Mouse (Mus musculus): ENCODE data around the gene Mau2. TPM values are rescaled to one million over a fixed set of nuclear protein-coding genes. Genes with fewer than 3 reads are reported as not detected.
"Not testable (repeated sequence)": the region's sequence is repeated elsewhere in the genome, so short reads cannot be mapped to it uniquely, and the experiment has no call there.

Gene Mau2
- polyA plus RNA-seq, 1 experiment from 2014 or later, result 93.5 TPM

- Histone ChIP-seq H3K9me3 (ENCODE audit: control insufficient read depth, low read length) (no peaks in the 10 kb centered on the region), H3K4me2 (ENCODE audit: low read length) (no peak overlapping the region), H3K4me1 (replicated peaks; ENCODE audit: control insufficient read depth, insufficient read depth, low read length) (no peaks in the 10 kb centered on the region), H3K27me3 (replicated peaks; ENCODE audit: control insufficient read depth, insufficient read depth, low read length) (no peaks in the 10 kb centered on the region), H3K27ac (ENCODE audit: low read length) (no peak overlapping the region), H3K36me3 (ENCODE audit: control insufficient read depth, insufficient read depth) (peaks cover 18% of the 10 kb centered on the region), H3K9ac (replicated peaks; ENCODE audit: low read depth, low read length) (no peak overlapping the region), H3K4me3 (replicated peaks; ENCODE audit: low read length) (no peak overlapping the region)
- ATAC-seq, result no peak
- 90% methylated on average over 1 of the region's 1 CpGs for WGBS
These were observed 31.1 kb upstream of the Mau2 start for GRCm38 (mm10) chr8:70073682-70074081.

- no peak overlapping the region for H3K27ac ChIP-seq (ENCODE audit: low read length)
- no peak overlapping the region for H3K4me3 ChIP-seq (replicated peaks; ENCODE audit: low read length)
- H3K4me2 ChIP-seq (ENCODE audit: low read length), result no peak overlapping the region
- no peaks in the 10 kb centered on the region for H3K27me3 ChIP-seq (replicated peaks; ENCODE audit: control insufficient read depth, insufficient read depth, low read length)
- peaks cover 22% of the 10 kb centered on the region for H3K36me3 ChIP-seq (ENCODE audit: control insufficient read depth, insufficient read depth)
- H3K4me1 ChIP-seq (replicated peaks; ENCODE audit: control insufficient read depth, insufficient read depth, low read length), result no peaks in the 10 kb centered on the region
- 61% methylated on average over 8 of the region's 8 CpGs for WGBS
- ATAC-seq, result no peak
- H3K9ac ChIP-seq (replicated peaks; ENCODE audit: low read depth, low read length), result no peak overlapping the region
- no peaks in the 10 kb centered on the region for H3K9me3 ChIP-seq (ENCODE audit: control insufficient read depth, low read length)
These were observed 30.6 kb upstream of the Mau2 start for GRCm38 (mm10) chr8:70073120-70073519.

- Histone ChIP-seq H3K27ac (ENCODE audit: low read length) (no peak within 1 kb of the TSS), H3K27me3 (replicated peaks; ENCODE audit: control insufficient read depth, insufficient read depth, low read length) (no peaks in the 10 kb centered on the region), H3K4me3 (replicated peaks; ENCODE audit: low read length) (no peak within 1 kb of the TSS), H3K9ac (replicated peaks; ENCODE audit: low read depth, low read length) (no peak within 1 kb of the TSS), H3K9me3 (ENCODE audit: control insufficient read depth, low read length) (no peaks in the 10 kb centered on the region), H3K4me2 (ENCODE audit: low read length) (no peak within 1 kb of the TSS), H3K4me1 (replicated peaks; ENCODE audit: control insufficient read depth, insufficient read depth, low read length) (no peaks in the 10 kb centered on the region), H3K36me3 (ENCODE audit: control insufficient read depth, insufficient read depth) (peaks cover 23% of the 10 kb centered on the region)
- WGBS, result 11% methylated on average over 18 of the region's 27 CpGs
- ATAC-seq, result peak; percentile 62
These were observed 30.0 kb upstream of the Mau2 start, which contains the start of gene Tm6sf2 for GRCm38 (mm10) chr8:70072441-70073069. Tm6sf2 (plus strand) TSS chr8:70072924.

GRCm38 (mm10) chr8:70071836-70072440 lies 29.4 kb upstream of the Mau2 start:
- no peak for ATAC-seq
- H3K27ac ChIP-seq (ENCODE audit: low read length), result no peak overlapping the region
- 89% methylated on average over 2 of the region's 2 CpGs for WGBS
- no peak overlapping the region for H3K4me3 ChIP-seq (replicated peaks; ENCODE audit: low read length)
- H3K27me3 ChIP-seq (replicated peaks; ENCODE audit: control insufficient read depth, insufficient read depth, low read length), result no peaks in the 10 kb centered on the region
- H3K4me1 ChIP-seq (replicated peaks; ENCODE audit: control insufficient read depth, insufficient read depth, low read length), result no peaks in the 10 kb centered on the region
- peaks cover 23% of the 10 kb centered on the region for H3K36me3 ChIP-seq (ENCODE audit: control insufficient read depth, insufficient read depth)
- no peaks in the 10 kb centered on the region for H3K9me3 ChIP-seq (ENCODE audit: control insufficient read depth, low read length)
- no peak overlapping the region for H3K4me2 ChIP-seq (ENCODE audit: low read length)
- no peak overlapping the region for H3K9ac ChIP-seq (replicated peaks; ENCODE audit: low read depth, low read length)

- H3K4me1 ChIP-seq (replicated peaks; ENCODE audit: control insufficient read depth, insufficient read depth, low read length), result no peaks in the 10 kb centered on the region
- no peak overlapping the region for H3K4me2 ChIP-seq (ENCODE audit: low read length)
- H3K4me3 ChIP-seq (replicated peaks; ENCODE audit: low read length), result no peak overlapping the region
- H3K9me3 ChIP-seq (ENCODE audit: control insufficient read depth, low read length), result no peaks in the 10 kb centered on the region
- no peaks in the 10 kb centered on the region for H3K27me3 ChIP-seq (replicated peaks; ENCODE audit: control insufficient read depth, insufficient read depth, low read length)
- H3K27ac ChIP-seq (ENCODE audit: low read length), result no peak overlapping the region
- 72% methylated on average over 1 of the region's 1 CpGs for WGBS
- peaks cover 42% of the 10 kb centered on the region for H3K36me3 ChIP-seq (ENCODE audit: control insufficient read depth, insufficient read depth)
- ATAC-seq, result no peak
- H3K9ac ChIP-seq (replicated peaks; ENCODE audit: low read depth, low read length), result no peak overlapping the region
These were observed 15.2 kb upstream of the Mau2 start for GRCm38 (mm10) chr8:70057721-70058120.

GRCm38 (mm10) chr8:70050434-70050833 lies 7.9 kb upstream of the Mau2 start:
- not testable (repeated sequence) for H3K4me1 ChIP-seq (replicated peaks; ENCODE audit: control insufficient read depth, insufficient read depth, low read length); H3K9ac ChIP-seq (replicated peaks; ENCODE audit: low read depth, low read length); H3K4me3 ChIP-seq (replicated peaks; ENCODE audit: low read length); H3K9me3 ChIP-seq (ENCODE audit: control insufficient read depth, low read length); ATAC-seq; H3K4me2 ChIP-seq (ENCODE audit: low read length); H3K27me3 ChIP-seq (replicated peaks; ENCODE audit: control insufficient read depth, insufficient read depth, low read length); H3K27ac ChIP-seq (ENCODE audit: low read length)
- WGBS, result 93% methylated on average over 5 of the region's 5 CpGs
- H3K36me3 ChIP-seq (ENCODE audit: control insufficient read depth, insufficient read depth), result peaks cover 27% of the 10 kb centered on the region

GRCm38 (mm10) chr8:70049662-70050061 lies 7.1 kb upstream of the Mau2 start:
- Histone ChIP-seq H3K4me1 (replicated peaks; ENCODE audit: control insufficient read depth, insufficient read depth, low read length) (no peaks in the 10 kb centered on the region), H3K9ac (replicated peaks; ENCODE audit: low read depth, low read length) (no peak overlapping the region), H3K4me2 (ENCODE audit: low read length) (no peak overlapping the region), H3K27ac (ENCODE audit: low read length) (no peak overlapping the region), H3K9me3 (ENCODE audit: control insufficient read depth, low read length) (no peaks in the 10 kb centered on the region), H3K36me3 (ENCODE audit: control insufficient read depth, insufficient read depth) (peaks cover 24% of the 10 kb centered on the region), H3K27me3 (replicated peaks; ENCODE audit: control insufficient read depth, insufficient read depth, low read length) (no peaks in the 10 kb centered on the region), H3K4me3 (replicated peaks; ENCODE audit: low read length) (no peak overlapping the region)
- ATAC-seq, result no peak

- no peak for ATAC-seq
- Histone ChIP-seq H3K27me3 (replicated peaks; ENCODE audit: control insufficient read depth, insufficient read depth, low read length) (no peaks in the 10 kb centered on the region), H3K4me1 (replicated peaks; ENCODE audit: control insufficient read depth, insufficient read depth, low read length) (peaks cover 30% of the 10 kb centered on the region), H3K9me3 (ENCODE audit: control insufficient read depth, low read length) (no peaks in the 10 kb centered on the region), H3K4me3 (replicated peaks; ENCODE audit: low read length) (peak overlapping the region; percentile 63; the same call in 1 of the 2 replicates), H3K4me2 (ENCODE audit: low read length) (peak overlapping the region; percentile 98), H3K36me3 (ENCODE audit: control insufficient read depth, insufficient read depth) (peaks cover 5% of the 10 kb centered on the region; the same call in 1 of the 2 replicates), H3K9ac (replicated peaks; ENCODE audit: low read depth, low read length) (no peak overlapping the region), H3K27ac (ENCODE audit: low read length) (no peak overlapping the region)
- 87% methylated on average over 5 of the region's 5 CpGs for WGBS
These were observed 1.5 kb upstream of the Mau2 start for GRCm38 (mm10) chr8:70043996-70044395.

GRCm38 (mm10) chr8:70041885-70042546 lies 518 bp downstream of the Mau2 start:
- no peak overlapping the region for H3K27ac ChIP-seq (ENCODE audit: low read length)
- peak overlapping the region; percentile 63 for H3K4me3 ChIP-seq (replicated peaks; ENCODE audit: low read length)
- H3K9ac ChIP-seq (replicated peaks; ENCODE audit: low read depth, low read length), result peak overlapping the region; percentile 84
- H3K4me2 ChIP-seq (ENCODE audit: low read length), result peak overlapping the region; percentile 90
- H3K36me3 ChIP-seq (ENCODE audit: control insufficient read depth, insufficient read depth), result no peaks in the 10 kb centered on the region
- H3K9me3 ChIP-seq (ENCODE audit: control insufficient read depth, low read length), result no peaks in the 10 kb centered on the region
- peaks cover 30% of the 10 kb centered on the region for H3K4me1 ChIP-seq (replicated peaks; ENCODE audit: control insufficient read depth, insufficient read depth, low read length)
- 1% methylated on average over 47 of the region's 47 CpGs for WGBS
- H3K27me3 ChIP-seq (replicated peaks; ENCODE audit: control insufficient read depth, insufficient read depth, low read length), result no peaks in the 10 kb centered on the region
- peak; percentile 45 for ATAC-seq
